Comparison of ENCODE assay signal across 9 mouse cellular contexts in the genomic region with DNA sequence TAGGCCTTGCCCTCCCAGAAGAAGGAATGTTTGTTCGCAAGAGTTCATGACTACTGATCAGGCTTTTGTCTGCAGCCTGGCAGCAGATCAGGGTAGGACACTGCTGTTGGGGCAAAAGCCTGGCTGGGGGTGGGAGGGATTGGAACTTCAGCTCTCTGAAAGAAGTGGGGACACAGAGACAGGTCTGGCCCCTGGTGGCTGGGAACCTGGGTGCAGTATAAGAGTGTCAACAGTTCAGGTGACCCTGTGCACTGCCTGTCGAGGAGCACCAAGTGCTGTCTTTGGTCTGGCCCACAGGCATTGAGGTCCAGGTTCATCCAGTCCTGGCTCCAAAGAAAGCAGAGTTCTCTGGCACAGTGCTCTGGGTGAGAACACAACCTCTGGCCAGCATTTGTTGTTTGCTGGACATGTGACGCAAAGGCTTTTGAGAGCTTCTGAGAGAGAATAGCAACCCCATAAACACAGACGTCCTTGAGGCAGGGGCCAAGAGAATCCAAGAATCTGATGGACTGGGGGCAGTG.
A peak's percentile ranks its signal among the peaks of the same experiment; 100 is the strongest.
DNase-seq lines count a peak whose midpoint lies in the region; ATAC-seq and TF ChIP-seq lines count a peak whose summit lies in the region.
"Had no signal": no experiment of that assay in that cellular context is flagged by ENCODE, and none has a peak within 500 bp of the region (broad histone marks: within the 10 kb centered on the region; RNA-seq: fewer than 3 reads in every experiment).

No protein-coding gene starts in this region.

- no peaks in the 10 kb centered on the region for H3K36me3 ChIP-seq in kidney, embryonic 15.5 days
- no peaks in the 10 kb centered on the region for H3K36me3 ChIP-seq in testis, adult 2 months (ENCODE audit: control insufficient read depth, insufficient read depth, low read length)

- H3K4me2 ChIP-seq in kidney, embryonic 15.5 days = no peak overlapping the region

- 0 out of 2 replicates have a peak, but pooled peaks cover 4% of the 10 kb centered on the region for H3K4me1 ChIP-seq in kidney, embryonic 15.5 days
- H3K4me1 ChIP-seq in testis, adult 2 months (ENCODE audit: control insufficient read depth, insufficient read depth, low read length) = no peaks in the 10 kb centered on the region; the same call in 1 of the 2 replicates

- no peaks in the 10 kb centered on the region for H3K9me3 ChIP-seq in kidney, embryonic 15.5 days (replicated peaks)

- DNase-seq in kidney, adult 8-10 months = peak; percentile 29 to 43
- DNase-seq in adrenal gland, postnatal 36 days = peak; percentile 67 to 77
- peak; percentile 94 for DNase-seq in gonadal fat pad, adult 2 months (ENCODE audit: low read depth)
- peak; percentile 39 to 51 for DNase-seq in left cerebral cortex, adult 9 months (ENCODE audit: low spot score in 2 of 2)
- no peak for DNase-seq in retina, embryonic 14.5 days (ENCODE audit: low spot score)
- no peak for DNase-seq in cerebellum, adult 18-20 months

- ATAC-seq in kidney, embryonic 15.5 days (replicated peaks; ENCODE audit: low FRiP score) = no peak
- ATAC-seq: Patski had no signal

- H3K4me3 ChIP-seq in kidney, embryonic 15.5 days (replicated peaks) = no peak overlapping the region
- H3K4me3 ChIP-seq in testis, adult 2 months (ENCODE audit: control insufficient read depth, low read depth, low read length) = no peak overlapping the region

- no peak for TF ChIP-seq CTCF in testis, adult 2 months (IDR thresholded peaks at IDR 0.05; ENCODE audit: control insufficient read depth, insufficient read depth, insufficient replicate concordance, low read depth, low read length)

- H3K27ac ChIP-seq in kidney, embryonic 15.5 days = no peak overlapping the region
- peak overlapping the region; percentile 57 for H3K27ac ChIP-seq in testis, adult 2 months (ENCODE audit: control insufficient read depth, insufficient read depth, low read depth, low read length)

- 66% methylated on average over 4 of the region's 4 CpGs for WGBS in kidney, embryonic 15.5 days

- H3K9ac ChIP-seq in kidney, embryonic 15.5 days = no peak overlapping the region

- H3K27me3 ChIP-seq in kidney, embryonic 15.5 days = no peaks in the 10 kb centered on the region
- no peaks in the 10 kb centered on the region for H3K27me3 ChIP-seq in testis, adult 2 months (ENCODE audit: control insufficient read depth, insufficient read depth, low read length)
- H3K27me3 ChIP-seq: Patski had no signal

- no peak for TF ChIP-seq POLR2A in testis, adult 2 months (IDR thresholded peaks at IDR 0.05; ENCODE audit: control insufficient read depth, low read depth, low read length)

Comparison
In these comparisons a context has a peak if more than half of its experiments do, and no peak if none do; other contexts are left out.
1. DNase-seq: peak in kidney, adult 8-10 months (2 of 2), adrenal gland, postnatal 36 days (2 of 2), gonadal fat pad, adult 2 months (single experiment) and left cerebral cortex, adult 9 months (2 of 2); none in retina, embryonic 14.5 days (single experiment) and cerebellum, adult 18-20 months (0 of 2).